Mouse (Mus musculus) inflammation-experienced regulatory T-cells, adult 6 months (primary cell): ENCODE results near the gene Kng1. TPM values are rescaled to one million over a fixed set of nuclear protein-coding genes. Genes with fewer than 3 reads are reported as not detected.
"Not testable (repeated sequence)": the region's sequence is repeated elsewhere in the genome, so short reads cannot be mapped to it uniquely, and the experiment has no call there.

Experiments used
- ATAC-seq: one replicate; pipeline ENCODE4 v1.8.0; 2017
- polyA plus RNA-seq, 3 experiments: library from polyadenylated mRNA; unstranded; fragments of 100-300 nt; shearing (Covaris generic); gene quantifications; one replicate each; pipeline ENCODE4 v1.2.1; 2017

The Kng1 gene
- polyA plus RNA-seq, result not detected

DNA sequence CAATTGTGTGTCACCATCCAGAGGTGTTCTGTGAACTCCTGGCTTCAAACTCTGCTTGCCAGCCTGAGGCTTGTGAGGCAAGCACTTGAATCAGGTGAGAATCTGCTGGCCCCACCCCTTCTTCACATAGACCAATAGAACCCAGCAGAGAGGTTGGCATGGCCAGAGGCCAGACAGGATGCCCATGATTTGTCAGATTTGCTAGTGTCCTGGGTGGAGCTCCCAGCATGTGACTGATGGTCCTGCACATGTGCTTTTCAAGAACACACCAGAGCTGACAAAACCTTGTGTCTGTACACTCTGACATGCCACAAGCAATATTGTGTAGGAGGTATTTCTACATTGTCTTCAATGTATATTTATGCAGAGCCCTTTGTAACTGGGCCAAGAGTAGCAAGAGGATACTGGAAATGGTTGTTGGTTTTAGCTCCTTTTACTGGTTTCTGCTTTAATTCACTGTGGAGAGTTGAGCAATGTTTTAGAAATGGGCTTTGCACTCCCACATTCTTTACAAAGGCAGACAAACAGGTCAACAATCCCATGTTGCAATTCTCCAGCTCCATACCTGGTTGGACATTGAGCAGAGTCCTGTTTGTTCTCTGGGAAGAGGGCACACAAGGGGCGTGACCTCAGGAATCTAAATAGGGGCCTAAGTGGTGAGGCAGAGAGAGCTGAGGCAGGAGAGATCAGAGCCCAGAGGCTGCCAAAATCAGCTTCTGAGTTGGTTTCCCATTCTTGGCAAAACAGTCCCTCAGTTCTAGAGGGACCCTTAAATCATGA, at the start of gene Kng1:
Kng1 (plus strand) TSS at position 198 of the 780 bp plus-strand sequence.
- not testable (repeated sequence) for ATAC-seq

DNA sequence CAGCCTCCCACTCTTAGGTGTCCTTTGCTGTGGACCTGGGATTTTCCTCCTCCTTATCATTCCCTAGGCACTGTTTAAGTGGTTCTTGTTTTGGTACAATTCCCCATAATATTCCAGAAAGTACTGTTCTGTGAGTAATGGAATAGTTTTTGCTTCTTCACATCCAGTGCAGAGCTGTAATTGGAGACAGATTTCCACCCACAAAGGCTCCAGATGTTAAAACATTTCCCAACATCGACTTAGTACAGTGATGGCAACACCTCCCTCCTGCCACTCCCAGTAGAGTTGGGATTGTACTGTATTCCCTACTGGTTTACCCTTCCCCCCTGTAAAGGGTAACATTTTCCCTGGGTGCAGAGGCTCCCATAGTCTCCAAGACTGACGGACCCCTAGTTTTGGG, 43.9 kb upstream of the Kng1 start:
- ATAC-seq, result not testable (repeated sequence)

DNA sequence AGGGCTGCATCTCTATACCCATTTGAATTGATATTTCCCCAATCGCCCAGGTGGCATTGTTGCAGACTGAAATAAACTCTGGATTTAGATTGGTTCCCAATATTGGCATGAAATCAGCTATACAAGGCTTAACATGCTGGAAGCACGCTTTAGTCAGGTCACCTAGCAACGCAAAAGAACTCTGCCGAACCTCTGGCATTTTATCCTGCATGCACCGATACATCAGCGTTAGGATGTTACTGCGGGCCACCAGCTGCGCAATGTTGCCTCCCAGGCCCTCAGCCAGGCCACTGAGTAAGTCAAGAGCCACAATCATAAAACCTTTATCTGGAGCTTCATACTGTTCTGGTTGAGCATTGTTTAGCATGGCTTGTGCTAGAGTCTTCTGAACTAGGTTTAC, 43.0 kb upstream of the Kng1 start:
- ATAC-seq, result not testable (repeated sequence)

DNA sequence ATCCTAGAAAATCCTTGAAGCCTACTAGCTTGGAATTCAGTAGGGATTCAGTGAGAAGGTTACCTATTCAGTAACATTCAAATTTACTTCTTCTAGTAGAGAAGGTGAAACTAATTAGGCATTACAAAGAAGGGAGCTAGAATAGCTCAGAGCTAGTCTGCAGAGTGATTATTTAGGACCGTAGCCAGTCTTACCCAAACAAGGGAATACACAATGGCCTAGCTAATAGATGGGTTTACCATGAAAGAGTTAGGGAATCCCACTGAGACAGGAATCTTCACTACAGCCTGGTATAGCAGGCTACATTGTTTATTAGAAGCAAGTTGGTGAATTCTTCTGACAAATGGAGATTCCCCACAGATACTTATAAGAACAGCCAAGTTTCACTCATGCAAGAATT, 37.1 kb upstream of the Kng1 start:
- ATAC-seq, result not testable (repeated sequence)

DNA sequence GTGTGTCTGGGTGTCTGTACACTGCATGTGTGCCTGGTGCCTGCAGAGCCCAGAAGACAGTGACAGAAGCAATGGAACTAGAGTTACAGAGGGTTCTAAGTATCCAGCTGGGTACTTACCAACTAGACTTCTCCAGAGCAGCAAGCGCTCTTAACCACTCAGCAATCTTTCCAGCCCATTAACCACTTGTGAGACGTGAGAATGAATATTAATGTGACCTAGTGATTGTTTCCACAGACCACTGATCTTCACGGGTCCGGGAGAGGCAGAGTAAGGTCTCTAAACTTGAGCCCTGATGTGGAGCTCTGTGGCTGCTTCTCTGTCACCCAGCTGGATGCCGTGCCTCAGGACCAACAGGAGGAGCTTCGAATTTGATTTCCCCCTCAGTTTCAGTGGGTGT, 32.6 kb upstream of the Kng1 start:
- no peak for ATAC-seq

DNA sequence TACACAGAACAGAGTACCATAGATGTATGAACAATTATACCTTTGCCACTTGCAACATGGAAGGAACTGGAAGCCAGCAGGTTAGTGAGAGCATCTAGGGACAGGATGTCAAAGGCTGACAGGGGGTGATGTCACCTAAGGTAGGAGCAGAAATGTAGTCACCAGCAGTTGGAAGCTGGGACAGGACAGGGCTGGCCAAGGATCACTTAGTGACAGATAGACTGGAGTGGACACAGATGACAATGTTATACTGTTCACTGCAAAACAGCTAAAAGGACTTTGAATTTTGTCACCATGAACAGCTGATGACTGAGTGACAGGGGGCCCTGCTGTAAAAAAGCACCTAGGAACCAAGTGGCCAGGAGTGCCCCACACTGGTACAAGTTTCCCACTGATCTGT, 31.1 kb upstream of the Kng1 start:
- no peak for ATAC-seq

DNA sequence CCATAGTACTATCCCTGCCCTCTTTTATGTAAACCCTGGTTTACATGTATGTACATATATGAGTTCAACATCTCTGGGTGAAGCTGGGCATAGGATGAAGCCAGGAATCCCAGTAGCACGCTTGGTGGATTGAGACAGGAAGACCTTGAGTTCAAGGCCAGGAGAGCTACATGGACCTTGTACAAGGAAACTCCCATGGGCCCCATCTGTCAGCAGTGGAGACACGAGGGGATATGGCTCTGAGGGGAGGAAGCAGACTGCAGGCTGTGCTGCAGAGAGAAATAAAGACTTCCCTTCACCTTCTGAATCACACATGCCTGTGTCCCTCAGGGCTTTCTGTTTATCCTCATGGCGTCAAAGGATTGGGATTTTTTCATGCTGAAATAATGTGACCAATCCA, 30.3 kb upstream of the Kng1 start:
- ATAC-seq, result not testable (repeated sequence)

DNA sequence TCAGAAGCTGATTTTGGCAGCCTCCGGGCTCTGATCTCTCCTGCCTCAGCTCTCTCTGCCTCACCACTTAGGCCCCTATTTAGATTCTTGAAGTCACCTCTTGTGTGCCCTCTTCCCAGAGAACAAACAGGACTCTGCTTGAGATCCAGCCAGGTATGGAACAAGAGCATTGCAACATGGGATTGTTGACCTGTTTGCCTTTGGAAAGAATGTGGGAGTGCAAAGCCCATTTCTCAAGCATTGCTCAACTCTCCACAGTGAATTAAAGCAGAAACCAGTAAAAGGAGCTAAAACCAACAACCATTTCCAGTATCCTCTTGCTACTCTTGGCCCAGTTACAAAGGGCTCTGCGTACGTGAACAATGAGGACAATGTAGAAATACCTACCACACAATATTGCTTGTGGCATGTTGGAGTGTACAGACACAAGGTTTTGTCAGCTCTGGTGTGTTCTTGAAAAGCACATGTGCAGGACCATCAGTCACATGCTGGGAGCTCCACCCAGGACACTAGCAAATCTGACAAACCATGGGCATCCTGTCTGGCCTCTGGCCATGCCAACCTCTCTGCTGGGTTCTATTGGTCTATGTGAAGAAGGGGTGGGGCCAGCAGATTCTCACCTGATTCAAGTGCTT, 28.6 kb upstream of the Kng1 start, which contains the start of gene Kng2:
Kng2 (minus strand) TSS at position 517 of the 635 bp plus-strand sequence.
- not testable (repeated sequence) for ATAC-seq

DNA sequence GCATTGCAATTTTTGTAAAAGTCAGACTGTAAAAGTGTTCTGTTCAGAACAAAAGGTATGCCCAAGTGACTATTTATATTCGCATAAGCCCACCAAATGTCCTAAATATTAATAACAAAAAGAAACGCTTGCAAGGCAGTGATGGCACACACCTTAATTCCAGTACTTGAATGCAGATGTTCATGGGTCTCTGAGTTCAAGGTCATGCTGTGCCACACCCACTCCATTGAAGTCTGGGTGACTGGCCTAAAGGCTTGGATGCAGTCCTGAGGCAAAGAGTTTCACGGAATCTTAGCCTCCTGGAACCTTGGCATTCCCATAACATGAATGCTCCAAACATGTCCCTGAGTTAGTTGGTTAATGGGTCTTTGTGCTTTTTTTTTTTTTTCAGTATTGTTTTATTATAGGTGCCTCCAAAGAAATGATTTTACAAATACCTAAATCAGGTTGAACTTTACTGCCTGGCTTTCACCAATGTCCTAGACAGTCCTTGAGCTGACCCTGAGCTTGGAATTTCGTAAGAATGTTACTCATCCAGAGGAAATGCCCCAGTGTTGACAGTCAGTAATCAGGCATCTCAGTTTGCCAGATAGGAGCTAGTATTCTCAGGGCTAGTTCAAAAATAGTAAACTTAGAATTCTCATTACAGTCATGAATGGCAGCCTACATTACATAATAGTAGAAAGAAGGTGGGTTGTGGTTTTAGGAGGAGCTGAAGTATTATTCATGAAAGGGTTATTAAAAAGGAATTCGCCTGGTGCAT, 26.8 kb upstream of the Kng1 start:
- ATAC-seq, result no peak

DNA sequence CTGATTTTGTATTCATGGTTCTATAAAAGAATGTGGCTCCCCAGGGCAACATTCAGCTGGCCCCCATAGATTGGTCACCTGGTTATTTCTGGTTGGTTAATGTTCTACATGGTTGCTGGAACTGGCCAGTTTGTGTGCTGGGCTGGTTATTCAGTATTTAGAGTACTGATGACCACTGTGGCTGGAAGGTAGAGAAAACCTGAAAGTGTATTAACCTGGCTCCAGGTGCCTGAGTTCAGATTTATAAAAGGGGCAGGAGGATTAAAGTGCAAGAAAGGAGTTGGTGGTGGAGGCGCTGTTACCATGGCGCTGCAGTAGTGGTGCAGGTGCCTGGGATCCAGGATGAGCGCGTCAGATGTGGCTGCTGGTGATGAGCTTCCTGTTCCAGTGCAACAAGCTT, 24.0 kb upstream of the Kng1 start:
- ATAC-seq, result no peak

DNA sequence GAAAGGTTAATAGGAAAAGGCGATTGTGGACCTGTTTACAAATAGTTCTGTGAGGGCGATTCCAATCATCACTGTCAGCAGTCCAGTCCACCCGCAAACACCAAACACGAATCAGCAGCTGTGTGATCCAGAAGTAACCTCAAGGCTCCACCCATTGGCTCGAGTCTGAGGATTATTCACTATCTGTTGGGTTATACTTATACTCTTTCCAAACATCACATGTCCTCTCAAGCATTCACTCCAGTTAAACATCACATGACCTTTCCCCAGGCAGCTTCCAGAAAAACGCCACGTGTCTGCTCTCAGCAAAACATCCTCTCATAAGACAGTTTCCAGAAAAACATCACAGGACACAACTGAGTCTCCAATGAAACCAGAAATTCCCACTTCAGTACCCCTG, 19.9 kb upstream of the Kng1 start:
- ATAC-seq, result no peak

DNA sequence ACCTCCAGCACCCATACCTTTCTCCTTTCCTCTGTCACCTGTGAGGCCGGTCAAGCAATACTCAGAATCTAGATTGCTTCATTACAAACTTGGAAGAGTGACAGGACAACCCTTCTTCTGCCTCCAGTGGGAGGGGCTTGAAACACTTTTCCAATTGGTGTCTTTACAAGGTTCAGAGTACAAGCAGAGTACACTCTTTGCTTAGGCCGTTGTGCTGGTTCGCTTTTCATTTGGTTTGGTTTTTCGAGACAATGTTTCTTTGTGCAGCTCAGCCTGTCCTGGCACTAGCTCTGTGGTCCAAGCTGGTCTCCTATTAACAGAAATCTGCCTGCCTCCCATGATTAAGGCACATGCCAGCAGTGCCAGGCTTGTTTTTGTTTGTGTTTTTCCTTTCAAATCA, 18.4 kb upstream of the Kng1 start:
- ATAC-seq, result no peak

DNA sequence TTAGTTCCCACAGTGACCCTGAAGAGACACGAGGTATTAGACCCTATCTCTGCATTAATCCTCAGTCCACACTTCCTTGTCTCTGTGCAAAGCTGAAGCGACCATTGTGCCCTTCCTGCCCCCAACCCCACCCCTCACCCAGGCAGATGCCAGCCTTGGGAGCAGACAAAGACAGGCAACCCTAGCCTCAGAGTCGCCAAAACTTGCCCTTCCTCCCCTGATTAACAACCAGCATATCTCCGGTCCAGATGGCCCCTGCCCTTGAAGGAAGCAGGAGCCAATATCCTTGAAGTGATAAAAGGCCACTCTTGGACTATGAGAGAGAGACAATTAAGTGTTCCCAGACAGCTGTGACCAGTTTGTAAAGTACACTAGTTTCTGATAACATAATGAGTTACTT, 16.8 kb upstream of the Kng1 start:
- ATAC-seq, result no peak

DNA sequence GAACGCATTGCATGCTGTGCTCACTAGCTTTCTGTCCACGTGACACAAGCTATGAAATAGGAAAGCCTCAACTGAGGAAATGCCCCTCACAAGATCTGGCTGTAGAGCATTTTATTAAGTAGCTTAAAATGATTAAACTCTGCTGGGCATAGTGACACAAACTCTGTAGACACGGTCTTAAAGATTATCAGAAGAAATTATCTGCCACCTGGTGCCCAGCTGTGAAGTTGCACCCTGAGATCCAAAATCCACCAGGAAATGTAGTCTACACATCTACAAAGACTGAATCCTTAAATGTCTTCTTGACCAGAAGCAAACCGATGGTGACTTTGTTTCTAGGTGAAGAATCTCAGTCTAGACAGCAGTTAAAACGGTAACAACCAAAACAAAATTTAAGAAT, 11.3 kb upstream of the Kng1 start:
- no peak for ATAC-seq

DNA sequence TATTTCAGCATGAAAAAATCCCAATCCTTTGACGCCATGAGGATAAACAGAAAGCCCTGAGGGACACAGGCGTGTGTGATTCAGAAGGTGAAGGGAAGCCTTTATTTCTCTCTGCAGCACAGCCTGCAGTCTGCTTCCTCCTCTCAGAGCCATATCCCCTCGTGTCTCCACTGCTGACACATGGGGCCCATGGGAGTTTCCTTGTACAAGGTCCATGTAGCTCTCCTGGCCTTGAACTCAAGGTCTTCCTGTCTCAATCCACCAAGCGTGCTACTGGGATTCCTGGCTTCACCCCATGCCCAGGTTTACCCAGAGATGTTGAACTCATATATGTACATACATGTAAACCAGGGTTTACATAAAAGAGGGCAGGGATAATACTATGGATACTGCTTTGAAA, 2.0 kb downstream of the Kng1 start:
- ATAC-seq, result not testable (repeated sequence)

DNA sequence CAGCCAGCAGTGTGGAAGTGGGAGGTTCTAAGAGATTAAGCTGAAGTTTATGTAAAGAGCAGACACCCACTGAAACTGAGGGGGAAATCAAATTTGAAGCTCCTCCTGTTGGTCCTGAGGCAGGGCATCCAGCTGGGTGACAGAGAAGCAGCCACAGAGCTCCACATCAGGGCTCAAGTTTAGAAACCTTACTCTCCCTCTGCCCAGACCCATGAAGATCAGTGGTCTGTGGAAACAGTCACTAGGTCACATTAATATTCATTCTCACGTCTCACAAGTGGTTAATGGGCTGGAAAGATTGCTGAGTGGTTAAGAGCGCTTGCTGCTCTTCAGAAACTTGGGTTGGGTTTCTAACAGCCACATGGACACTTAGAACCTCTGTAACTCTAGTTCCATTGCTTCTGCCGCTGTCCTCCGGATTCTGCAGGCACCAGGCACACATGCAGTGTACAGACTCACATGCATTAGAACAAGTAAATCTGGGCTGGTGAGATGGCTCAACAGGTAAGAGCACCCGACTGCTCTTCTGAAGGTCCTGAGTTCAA, 3.2 kb downstream of the Kng1 start:
- ATAC-seq, result not testable (repeated sequence)

DNA sequence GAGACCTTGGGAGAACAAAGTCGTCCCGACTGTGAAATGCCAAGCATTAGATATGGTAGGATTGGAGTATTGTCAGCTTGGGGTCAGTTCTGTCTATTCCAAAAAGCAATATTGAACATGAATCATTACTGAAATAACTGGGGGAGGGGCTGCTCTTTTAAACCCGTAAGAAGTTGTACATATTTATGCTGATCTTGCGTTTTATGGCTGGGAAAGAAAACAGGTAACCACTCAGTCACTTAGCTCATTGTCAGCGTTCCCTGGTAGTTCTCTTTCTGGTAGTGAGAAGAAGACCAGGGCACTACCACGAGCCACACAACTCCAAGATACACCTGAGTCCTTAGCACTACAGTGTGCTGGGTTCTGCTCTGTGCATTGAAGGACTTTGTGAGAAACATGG, 19.9 kb downstream of the Kng1 start:
- ATAC-seq, result not testable (repeated sequence)

DNA sequence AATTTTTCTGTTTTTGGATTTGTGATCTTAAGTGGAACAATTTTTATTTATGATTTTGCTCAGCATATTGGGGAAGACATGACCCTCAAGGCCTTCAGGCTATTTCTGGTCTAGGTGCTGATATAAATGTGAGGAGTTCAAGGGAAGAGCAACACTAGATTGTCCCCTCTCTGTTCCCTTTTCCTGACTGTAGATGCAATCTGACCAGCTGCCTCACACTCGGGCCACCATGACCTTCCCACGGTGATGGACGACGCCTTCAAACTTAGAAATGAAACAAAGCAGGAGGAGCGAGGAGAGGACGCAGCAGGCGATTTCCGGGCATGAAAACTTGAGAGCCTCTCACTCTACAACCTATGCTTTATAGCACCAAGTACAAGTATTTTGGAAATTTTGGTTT, 29.5 kb downstream of the Kng1 start:
- not testable (repeated sequence) for ATAC-seq

DNA sequence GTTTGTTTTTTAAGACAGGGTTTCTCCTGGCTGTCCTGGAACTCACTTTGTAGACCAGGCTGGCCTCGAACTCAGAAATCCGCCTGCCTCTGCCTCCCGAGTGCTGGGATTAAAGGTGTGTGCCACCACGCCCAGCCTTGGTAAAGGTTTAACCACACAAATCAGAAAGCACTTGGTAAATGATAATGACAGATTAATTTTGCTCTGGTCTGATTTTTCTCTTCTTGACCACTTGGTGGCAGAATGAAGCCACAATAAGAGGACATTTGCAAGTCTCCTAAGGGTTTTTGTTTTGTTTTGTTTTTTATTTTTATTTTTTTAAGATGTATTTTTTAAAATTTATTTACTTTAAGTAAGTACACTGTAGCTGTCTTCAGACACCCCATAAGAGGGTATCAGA, 30.0 kb downstream of the Kng1 start:
- peak; percentile 56 for ATAC-seq

DNA sequence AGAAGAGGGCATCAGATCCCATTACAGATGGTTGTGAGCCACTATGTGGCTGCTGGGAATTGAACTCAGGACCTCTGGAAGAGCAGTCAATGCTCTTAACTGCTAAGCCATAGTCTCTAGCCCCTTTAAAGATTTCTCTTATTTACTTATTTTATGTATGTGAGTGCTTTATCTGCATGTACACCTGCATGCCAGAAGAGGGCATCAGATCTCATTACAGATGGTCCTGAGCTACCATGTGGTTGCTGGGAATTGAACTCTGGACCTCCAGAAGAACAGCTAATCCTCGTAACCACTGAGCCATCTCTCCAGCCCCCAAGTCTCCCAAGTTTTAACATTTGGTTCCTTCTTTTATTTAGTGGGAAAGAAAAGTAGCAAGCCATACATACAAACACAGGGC, 30.8 kb downstream of the Kng1 start:
- not testable (repeated sequence) for ATAC-seq

DNA sequence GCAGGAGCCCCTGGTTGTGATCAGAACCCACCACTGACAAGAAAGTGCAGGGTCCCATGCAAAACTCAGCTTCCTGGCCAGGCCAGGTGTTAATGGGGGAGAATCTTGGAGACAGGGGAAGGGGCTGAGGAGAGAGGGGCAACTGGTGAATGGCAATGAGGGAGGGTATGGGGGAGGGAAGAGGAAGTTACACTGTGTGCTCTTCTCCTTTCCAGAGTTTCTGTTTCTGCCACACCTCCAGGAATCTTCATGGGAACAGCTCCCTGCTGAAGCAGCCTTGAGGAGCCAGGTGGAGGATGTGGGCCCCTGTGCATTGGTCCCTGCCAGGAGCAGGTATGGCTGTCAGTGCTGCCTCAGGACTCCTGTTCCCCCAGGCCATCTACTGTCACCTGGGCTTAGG, 33.7 kb downstream of the Kng1 start:
- ATAC-seq, result not testable (repeated sequence)

DNA sequence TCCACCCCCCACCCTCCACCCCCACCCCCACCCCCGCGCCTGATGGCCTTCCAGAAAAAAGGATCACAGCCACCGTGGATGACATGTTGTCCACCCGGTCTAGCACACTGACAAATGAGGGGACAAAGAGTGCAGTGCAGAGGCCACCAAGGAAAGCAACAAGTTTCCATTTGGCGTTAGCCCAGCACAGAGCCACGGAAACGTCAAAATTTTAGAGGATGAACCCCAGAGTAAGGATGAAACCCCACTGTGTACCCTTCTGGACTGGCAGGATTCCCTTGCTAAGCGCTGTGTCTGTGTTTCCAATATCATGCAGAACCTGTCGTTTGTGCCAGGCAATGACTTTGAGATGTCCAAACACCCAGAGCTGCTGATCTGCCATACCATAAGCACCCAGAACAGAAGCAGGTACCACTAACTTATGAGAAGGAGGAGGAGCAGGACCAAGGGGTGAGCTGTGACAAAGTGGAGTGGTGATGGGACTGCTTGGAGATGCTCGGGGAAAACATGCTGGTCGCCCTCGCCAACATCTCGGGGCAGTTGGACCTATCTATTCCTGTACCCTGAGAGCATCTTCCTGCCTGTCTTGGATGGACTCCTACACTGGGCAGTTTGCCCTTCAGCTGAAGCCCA, 35.8 kb downstream of the Kng1 start:
- ATAC-seq, result no peak

DNA sequence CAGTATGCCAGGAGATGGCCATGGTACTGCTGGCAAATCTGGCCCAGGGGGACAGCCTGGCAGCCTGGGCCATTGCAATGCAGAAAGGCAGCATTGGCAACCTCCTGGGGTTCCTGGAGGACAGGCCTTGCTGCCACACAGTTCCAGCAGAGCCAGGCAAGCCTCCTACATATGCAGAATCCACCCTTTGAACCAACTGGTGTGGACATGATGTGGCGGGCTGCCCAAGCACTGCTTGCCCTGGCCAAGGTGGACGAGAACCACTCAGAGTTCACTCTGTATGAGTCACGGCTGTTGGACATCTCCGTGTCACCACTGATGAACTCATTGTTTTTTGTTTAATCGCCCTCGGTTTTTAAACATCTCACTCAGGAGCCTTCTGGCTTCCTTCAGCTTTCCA, 36.5 kb downstream of the Kng1 start:
- ATAC-seq, result no peak
